Mouse (Mus musculus): ENCODE results near the gene Gtf2h5.

Gtf2h5 gene

DNA sequence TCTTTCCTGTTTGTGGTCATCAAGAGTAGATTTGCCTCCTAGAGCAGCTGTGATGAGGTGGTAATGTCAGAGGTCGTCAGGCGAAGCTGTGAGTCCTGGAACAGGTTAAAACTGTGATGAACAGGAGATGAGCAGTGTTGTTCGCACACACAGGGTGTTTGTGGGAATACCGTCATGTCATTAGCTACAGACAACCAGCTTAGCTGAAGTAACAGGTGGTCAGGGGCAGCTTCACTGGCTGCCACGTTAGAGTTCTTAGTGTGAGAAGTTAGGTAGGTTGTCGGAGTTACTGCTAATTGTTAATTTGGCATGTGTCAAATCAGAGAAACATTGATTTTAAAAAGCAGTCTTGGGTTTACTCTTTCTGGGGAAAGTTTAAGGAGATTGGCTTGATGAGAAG lies 34.1 kb downstream of the Gtf2h5 start:
- DNase-seq (ENCODE audit: low spot score), result no peak

DNA sequence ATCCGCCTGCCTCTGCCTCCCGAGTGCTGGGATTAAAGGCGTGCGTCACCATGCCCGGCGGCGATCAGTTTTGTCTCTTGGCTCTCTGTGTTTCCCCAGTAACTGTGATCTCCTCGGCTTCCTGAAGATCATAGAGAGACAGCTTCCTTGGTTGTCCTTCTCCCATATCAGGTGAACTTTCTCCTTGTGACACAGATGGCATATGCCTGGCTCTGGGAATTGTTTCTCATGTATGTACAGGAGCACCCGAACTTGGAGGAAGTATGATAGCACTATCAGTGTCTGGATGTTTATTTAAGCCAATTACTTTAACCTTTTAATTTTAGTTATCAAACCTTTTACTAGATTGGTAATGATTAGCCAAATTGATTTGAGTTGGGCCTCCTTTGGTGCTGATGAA lies 35.5 kb downstream of the Gtf2h5 start:
- no peak for DNase-seq (ENCODE audit: low spot score)

DNA sequence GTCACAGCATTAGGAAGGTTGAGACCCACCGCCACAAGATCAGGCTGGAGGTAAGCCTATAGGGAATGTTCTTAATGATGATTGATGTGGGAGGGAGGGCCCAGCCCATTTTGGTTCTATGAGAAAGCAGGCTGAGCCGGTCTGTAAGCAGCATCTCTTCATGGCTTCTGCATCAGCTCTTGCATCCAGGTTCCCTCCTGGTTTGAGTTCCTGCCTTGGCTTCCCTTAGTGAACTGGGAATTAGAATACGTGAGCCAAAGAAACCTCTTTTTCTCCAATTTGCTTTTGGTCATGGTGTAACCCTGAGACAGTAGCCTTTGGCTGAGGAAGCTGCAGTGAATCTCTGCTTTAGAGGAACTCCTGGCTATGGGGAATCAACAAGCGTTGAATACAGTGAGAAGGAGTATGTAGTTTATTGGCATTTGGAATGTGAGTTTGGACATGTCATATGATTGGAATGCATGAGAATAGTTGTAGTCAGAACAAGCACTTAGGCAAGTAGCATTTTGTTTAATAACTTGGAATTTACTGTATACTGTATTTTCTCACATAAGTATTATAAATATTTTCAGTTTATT lies 37.7 kb downstream of the Gtf2h5 start:
- DNase-seq (ENCODE audit: low spot score), result no peak

DNA sequence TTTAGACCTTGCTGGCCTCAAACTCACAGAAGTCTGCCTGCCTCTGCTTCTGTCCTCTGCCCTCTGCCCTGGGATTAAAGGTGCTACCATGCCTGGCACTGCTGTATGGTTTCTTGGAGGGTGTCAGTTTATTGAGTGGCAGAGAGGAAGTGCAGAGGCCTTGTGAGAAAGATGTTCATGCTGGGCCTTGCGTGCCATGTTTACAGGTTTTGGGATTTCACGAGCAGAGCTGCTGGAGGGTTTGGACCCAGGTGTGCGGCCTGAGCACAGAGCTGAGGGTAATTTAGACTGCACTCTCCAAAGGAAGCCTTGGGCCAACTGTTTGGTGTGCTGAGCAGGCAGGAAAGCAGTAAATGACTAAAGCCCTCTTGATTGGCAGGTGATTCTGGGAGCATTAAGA lies 38.3 kb downstream of the Gtf2h5 start:
- DNase-seq (ENCODE audit: low spot score), result no peak

DNA sequence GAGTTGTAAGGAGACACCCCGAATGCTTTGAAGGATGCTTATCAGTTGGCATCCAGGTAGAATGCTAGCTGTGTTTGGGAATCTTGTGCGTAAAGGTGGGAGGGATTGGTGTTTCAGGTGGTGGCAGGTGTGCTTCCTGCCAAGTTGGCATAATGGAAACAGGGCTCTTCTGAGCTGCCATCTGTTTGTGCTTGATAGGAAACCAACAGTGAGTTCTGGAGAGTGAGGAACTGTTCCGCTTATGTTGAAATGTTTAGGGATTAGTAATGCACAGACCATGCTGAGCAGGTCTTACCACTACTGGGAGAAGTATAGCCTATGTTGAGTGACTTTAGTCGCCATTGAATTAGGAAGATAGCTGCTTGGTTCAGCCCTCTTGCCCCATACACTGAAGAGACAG lies 39.3 kb downstream of the Gtf2h5 start:
- no peak for DNase-seq (ENCODE audit: low spot score)

DNA sequence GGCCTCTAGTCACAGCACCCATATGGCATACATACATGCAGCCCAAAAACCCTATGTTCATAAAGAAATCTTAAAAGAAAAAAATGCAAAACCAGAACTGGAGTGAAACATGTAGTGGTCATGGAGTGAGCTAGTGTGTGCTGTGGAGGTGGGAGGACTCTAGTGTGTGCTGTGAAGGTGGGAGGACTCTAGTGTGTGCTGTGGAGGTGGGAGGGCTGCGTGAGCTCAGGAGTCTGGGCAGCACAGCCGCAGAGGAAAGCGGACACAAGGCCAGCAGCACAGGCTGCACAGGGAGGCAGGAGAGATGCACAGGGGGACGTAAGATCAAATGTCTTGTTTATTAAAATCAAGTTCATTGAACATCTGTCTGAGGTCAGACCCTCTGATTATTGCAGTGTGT lies 44.2 kb downstream of the Gtf2h5 start:
- no peak for DNase-seq (ENCODE audit: low spot score)

DNA sequence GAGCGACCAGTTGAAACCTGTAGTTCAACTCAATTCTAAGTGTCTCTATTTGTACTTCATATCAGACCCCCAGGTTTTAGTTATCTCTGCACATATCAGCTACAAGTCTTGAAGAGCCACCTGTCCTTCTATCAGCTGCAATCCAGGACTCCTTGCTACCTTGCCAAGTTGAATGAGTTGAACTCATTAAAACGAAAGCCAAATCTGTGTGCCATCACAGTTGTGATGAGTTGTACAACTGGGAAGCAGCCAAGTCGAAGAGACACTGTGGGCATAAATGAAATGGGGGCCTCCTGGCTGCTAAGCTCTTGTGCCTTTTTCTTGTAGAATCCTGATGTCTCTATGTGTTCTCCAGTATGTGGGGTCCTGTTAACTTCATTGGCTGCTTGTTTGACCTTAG lies 45.9 kb downstream of the Gtf2h5 start:
- DNase-seq (ENCODE audit: low spot score), result no peak

DNA sequence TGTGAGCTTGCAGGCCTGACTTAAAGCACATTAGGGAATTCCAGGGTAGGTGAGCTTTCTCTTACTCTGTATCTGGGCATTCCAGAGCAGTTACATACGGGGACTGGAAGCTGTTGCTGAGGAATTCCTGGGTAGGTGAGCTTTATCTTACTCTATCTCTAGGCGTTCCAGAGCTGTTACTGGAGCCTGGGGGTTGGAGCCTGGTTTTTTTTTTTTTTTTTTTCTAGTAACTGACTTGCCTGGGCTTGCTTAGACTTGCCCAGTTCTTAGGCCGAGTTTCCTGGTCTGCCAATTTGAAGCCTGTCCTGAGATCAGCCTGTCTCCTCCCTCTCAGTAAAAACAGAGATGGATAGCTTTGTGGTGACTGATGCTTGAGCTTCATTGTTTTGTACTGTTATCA lies 48.5 kb downstream of the Gtf2h5 start:
- no peak for DNase-seq (ENCODE audit: low spot score)

DNA sequence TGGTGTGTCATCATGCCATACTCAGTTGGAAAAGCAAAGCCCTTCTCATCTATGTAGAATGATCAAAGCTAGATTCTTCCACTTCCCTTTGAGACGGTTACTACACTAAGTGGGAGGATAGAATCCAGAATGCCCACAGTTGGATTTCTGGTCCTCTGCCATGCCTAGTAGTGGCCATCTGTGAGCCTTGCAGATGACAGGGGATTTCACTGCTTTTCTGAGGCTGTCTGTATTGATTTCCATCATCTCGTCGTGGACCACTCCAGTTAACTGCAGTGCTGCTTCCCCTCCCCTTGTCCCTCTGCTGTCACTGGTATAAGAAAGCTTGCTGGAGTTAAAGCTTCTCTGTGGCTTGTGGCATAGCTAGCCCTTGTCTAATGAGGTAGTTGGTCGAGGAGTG lies 49.8 kb downstream of the Gtf2h5 start:
- no peak for DNase-seq (ENCODE audit: low spot score)

DNA sequence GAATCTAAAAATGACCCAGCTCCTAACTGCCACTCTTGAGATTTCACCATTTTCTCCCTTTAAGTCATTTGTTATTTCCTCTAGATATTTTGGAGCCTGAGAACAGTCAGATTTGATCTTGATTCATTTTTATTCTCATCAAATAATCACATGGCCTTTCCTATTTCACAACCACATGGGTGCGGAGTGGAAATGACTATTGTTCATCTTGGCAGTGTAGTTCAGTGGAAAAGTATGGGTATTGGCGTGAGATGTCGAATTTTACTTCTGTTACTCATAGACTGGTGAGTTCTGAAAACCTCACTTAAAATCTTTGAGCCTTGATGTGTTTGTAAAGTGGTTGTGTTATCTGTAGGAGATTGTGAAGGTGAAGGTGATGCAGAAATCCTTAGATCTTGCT lies 51.5 kb downstream of the Gtf2h5 start:
- DNase-seq (ENCODE audit: low spot score), result no peak
